Mouse (Mus musculus) thymus, postnatal 10 days (tissue): ENCODE measurements around the gene Fancd2.

ENCODE experiments used
- DNase-seq, 2 experiments: peaks; one replicate each; pipeline ENCODE4 v3.0.0; 2021; ENCODE audit warnings: low spot score in 2 of 2

Fancd2 gene

GRCm38 (mm10) chr6:113530932-113531839, at the start of gene Fancd2, which contains the start of gene Emc3:
Gene Fancd2, plus strand, starts transcription at chr6:113531682.
Gene Emc3, minus strand, starts transcription at chr6:113531652.
- DNase-seq = peak; percentile 86 to 93

GRCm38 (mm10) chr6:113482477-113483099, 48.9 kb upstream of the Fancd2 start:
- peak; percentile 27 to 32 for DNase-seq

- DNase-seq = peak; percentile 87 to 89
Observed at GRCm38 (mm10) chr6:113483100-113483615, 48.3 kb upstream of the Fancd2 start, which contains the start of gene Creld1. Gene Creld1, plus strand, starts transcription at chr6:113483297.

GRCm38 (mm10) chr6:113483729-113484128, 47.8 kb upstream of the Fancd2 start:
- DNase-seq = no peak

GRCm38 (mm10) chr6:113487125-113487576, 44.3 kb upstream of the Fancd2 start:
- no peak for DNase-seq

- no peak for DNase-seq
Observed at GRCm38 (mm10) chr6:113489410-113489809, 42.1 kb upstream of the Fancd2 start.

GRCm38 (mm10) chr6:113492101-113492864, 39.2 kb upstream of the Fancd2 start:
- DNase-seq = no peak

GRCm38 (mm10) chr6:113494258-113494788, 37.2 kb upstream of the Fancd2 start:
- DNase-seq = peak; percentile 71 to 87

GRCm38 (mm10) chr6:113495071-113495675, 36.3 kb upstream of the Fancd2 start:
- DNase-seq = no peak

- DNase-seq = no peak
Observed at GRCm38 (mm10) chr6:113499346-113499745, 32.1 kb upstream of the Fancd2 start.

- DNase-seq = no peak
Observed at GRCm38 (mm10) chr6:113501388-113502084, 29.9 kb upstream of the Fancd2 start, which contains the start of gene Prrt3. Gene Prrt3, minus strand, starts transcription at chr6:113501931.

GRCm38 (mm10) chr6:113502801-113503200, 28.7 kb upstream of the Fancd2 start:
- DNase-seq = no peak

GRCm38 (mm10) chr6:113505689-113506088, 25.8 kb upstream of the Fancd2 start:
- no peak for DNase-seq

- DNase-seq = no peak
Observed at GRCm38 (mm10) chr6:113507130-113507529, 24.4 kb upstream of the Fancd2 start.

GRCm38 (mm10) chr6:113508272-113508946, 23.1 kb upstream of the Fancd2 start:
- no peak for DNase-seq

- no peak for DNase-seq
Observed at GRCm38 (mm10) chr6:113508947-113509280, 22.6 kb upstream of the Fancd2 start.

- DNase-seq = no peak
Observed at GRCm38 (mm10) chr6:113513944-113514343, 17.5 kb upstream of the Fancd2 start.

GRCm38 (mm10) chr6:113514600-113514999, 16.9 kb upstream of the Fancd2 start:
- no peak for DNase-seq

GRCm38 (mm10) chr6:113517434-113518080, 13.9 kb upstream of the Fancd2 start:
- DNase-seq = peak; percentile 51 to 54
